Mouse (Mus musculus) common myeloid progenitor, adult 5-6 weeks (primary cell): ENCODE data around the gene Olfr1330. TPM values are rescaled to one million over a fixed set of nuclear protein-coding genes. Genes with fewer than 3 reads are reported as not detected.
"Not testable (repeated sequence)": the region's sequence is repeated elsewhere in the genome, so short reads cannot be mapped to it uniquely, and the experiment has no call there.

Experiments
- ATAC-seq: replicated peaks from 2 replicates; pipeline ENCODE4 v1.8.0; 2016; ENCODE audit warnings: low read depth, mild to moderate bottlenecking, moderate TSS enrichment, inconsistent platforms; ENCODE audit not compliant: poor library complexity, severe bottlenecking
- total RNA-seq: library from RNA; stranded (forward); fragments of 200-1000, 187-1606 nt; gene quantifications from 2 replicates; pipeline ENCODE4 v1.2.3, GENCODE M21; 2017

Olfr1330 gene
- total RNA-seq, result not detected in 2 replicates

DNA sequence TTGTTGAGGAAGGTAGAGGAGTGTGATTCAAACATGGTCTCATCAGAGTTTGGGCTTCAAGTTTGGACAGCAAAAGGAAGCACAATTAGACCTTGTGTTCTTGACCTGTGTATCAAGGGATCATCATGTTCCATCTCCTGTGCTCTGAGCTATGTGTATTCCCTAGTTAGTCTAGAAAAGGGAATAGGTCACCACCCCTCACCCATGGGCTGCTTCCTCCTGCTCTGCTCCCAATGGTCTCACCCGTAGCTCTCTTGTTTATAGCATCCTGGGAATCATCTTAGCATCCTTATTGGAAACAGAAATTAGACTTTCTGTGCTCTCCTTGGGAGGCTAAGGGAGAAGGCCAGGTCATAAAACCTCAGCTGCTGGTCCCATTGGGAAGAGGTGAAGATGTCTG lies at the start of gene Olfr1330:
TSS of gene Olfr1330 (plus strand) at position 301 of the 400 bp plus-strand sequence.
- no peak for ATAC-seq

DNA sequence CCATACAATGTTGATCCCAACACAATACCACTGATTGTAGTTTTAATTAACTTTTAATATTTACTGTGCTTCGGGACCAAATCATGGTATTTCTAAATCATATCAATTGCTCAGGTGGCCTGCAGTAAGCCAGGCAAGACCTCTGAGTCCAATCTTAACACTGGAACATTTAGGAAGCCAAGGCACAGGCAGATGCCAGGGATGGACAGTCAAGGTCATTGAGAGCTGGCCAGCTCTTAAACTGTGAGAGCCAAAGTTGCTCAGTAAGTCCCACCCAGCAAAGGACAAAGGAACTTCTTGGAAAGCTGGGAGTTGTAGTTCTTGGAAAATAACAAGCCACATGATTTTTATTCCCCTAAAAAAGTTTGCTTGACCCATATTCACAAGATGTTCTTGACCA lies 26.6 kb upstream of the Olfr1330 start:
- ATAC-seq, result no peak

DNA sequence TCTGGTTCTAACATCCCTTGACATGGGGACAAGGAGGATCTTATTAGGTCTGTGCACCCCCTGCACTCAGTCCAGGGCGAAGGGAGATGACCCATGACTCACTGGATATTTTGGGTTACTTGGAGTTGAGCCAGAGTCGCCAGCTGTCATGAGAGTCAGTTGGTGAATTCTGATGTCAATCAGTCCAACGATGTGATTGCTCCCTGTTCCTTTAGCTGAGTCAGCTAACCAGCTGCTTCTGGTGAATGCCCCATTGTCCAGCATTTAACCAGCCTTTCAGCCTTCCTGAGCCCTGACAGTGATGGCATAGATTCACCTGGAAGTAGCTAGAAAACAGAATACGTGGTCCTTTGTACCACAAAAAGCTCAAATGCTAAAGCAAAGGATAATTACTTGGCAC lies 25.7 kb upstream of the Olfr1330 start:
- no peak for ATAC-seq

DNA sequence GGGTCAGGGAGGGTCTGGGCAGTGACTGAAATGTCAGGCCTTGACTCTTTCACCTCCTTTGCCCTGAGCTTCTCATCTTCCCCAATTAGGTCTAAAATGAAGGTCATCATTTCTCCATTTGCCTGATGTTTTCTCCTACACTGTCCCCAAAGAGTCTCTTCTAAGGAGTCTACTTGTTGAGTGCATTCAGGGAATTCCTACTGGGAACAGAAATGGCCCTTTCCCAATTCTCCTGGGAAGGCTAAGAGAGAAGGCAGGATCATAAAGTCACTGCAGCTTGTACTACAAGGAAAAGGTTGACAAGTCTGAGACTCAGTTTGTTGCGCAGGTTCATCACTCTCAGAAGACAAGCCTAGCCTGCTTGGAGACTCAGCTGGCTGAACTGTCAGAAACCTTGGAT lies 24.0 kb upstream of the Olfr1330 start, which contains the start of gene Olfr1331:
TSS of gene Olfr1331 (plus strand) at position 301 of the 400 bp plus-strand sequence.
- no peak for ATAC-seq

DNA sequence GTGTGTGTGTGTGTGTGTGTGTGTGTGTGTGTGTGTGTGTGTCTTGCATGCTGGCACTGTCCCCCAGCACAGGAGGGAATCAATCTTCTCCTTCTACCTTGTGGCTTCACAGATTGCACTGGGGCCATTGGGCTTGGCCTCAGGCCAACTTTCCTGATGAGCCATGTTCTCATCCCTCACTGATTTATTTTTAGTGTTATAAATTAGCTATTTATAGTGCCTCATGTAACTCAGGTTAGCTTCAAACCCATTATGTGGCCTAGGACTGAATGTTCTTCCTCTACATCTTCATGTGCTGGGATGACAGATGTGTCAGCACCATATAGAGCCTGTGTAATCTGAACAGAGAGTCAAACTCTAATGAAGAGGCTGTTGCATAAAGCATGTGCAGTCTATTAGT lies 20.8 kb upstream of the Olfr1330 start:
- no peak for ATAC-seq

DNA sequence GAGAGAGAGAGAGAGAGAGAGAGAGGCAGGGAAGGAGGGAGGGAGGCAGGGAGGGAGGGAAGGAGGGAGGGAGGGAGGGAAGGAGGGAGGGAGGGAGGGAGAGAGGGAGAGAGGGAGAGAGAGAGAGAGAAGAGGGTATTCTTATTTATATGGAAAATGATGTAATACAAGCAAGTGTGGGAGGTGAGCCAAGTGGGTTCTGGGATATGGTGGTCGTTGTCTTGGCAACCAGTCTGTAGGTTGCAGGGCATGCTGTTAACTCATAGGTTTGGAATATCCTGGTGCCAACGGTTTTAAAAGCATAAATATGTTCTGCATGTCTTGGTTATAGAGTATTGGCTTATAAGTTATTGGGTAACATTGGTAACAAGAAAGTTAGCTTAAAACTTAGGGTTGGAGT lies 13.6 kb downstream of the Olfr1330 start:
- ATAC-seq, result no peak

DNA sequence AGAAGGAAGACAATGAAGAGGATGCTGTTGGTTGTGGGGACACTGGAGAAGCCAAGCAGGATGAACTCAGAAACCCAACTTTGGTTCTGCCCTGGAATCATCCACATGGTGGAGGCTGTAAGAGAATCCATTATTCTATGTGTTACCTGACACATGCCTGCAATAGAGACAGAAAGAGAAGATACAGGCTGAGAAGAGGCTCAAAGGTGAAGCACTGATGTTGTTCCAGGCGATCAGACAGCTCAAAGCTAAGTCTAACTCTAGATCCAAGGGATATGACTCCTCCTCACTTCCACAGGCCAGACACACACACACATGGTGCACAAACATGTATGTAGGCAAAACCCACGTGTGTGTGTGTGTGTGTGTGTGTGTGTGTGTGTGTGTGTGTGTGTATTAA lies 29.0 kb downstream of the Olfr1330 start, which contains the start of gene Olfr1329:
TSS of gene Olfr1329 (minus strand) at position 101 of the 400 bp plus-strand sequence.
- not testable (repeated sequence) for ATAC-seq

DNA sequence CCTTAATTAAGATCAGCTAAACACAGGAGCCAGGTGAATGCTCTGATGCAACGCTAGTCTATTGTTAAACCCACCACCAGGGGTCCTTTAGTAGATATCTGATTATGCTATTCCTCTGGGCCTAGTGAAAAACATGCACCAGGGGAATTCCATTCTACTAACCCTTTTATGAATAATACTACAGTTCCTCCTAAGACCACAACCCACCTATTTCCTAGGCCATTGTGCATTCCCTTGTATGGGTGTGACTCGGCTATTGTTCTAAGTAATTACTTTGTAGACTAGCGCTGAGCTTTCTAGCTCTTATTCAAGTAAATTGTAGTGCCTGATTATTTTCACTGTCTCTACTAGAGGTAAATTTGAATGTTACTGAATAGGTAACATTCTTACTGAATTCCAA lies 42.9 kb downstream of the Olfr1330 start:
- ATAC-seq, result not testable (repeated sequence)

DNA sequence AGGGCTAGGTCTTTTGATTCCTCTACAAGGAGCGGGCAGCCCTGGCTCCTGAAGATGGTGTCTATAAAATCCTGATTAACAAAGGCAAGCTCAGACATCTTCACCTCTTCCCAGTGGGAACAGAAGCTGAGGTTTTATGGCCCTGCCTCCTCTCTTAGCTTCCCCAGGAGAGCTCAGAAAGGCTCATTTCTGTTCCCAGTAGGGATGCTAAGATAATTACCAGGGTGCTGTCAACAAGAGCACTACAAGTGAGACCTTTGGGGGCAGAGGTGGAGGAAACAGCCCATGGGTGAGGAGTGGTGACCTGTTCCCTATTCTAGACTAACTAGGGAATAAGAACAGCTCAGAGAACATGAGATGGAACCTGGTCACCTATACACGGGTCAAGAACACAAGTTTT lies 50.1 kb downstream of the Olfr1330 start, which contains the start of gene Olfr1328:
TSS of gene Olfr1328 (minus strand) at position 101 of the 400 bp plus-strand sequence.
- ATAC-seq, result no peak

Other genes with a start within 250 kb of the Olfr1330 start
- gene Olfr62, start 229.6 kb upstream of the Olfr1330 start, total RNA-seq, result not detected in 2 replicates
- not detected in 2 replicates for gene Olfr1342, start 195.8 kb upstream of the Olfr1330 start, total RNA-seq
- gene Olfr1341, start 185.1 kb upstream of the Olfr1330 start, total RNA-seq, result not detected in 2 replicates
- not detected in 2 replicates for gene Olfr1340, start 168.5 kb upstream of the Olfr1330 start, total RNA-seq
- not detected in 2 replicates for gene Olfr1339, start 156.4 kb upstream of the Olfr1330 start, total RNA-seq
- gene Olfr1338, start 129.9 kb upstream of the Olfr1330 start, total RNA-seq, result not detected in 2 replicates
- gene Olfr1337, start 106.0 kb upstream of the Olfr1330 start, total RNA-seq, result not detected in 2 replicates
- gene Olfr1335, start 78.7 kb upstream of the Olfr1330 start, total RNA-seq, result not detected in 2 replicates
- not detected in 2 replicates for gene Olfr1333, start 52.3 kb upstream of the Olfr1330 start, total RNA-seq
- not detected in 2 replicates for gene Olfr1331, start 23.9 kb upstream of the Olfr1330 start, total RNA-seq
- gene Olfr1329, start 28.9 kb downstream of the Olfr1330 start, total RNA-seq, result not detected in 2 replicates
- gene Olfr1328, start 50.0 kb downstream of the Olfr1330 start, total RNA-seq, result not detected in 2 replicates
- gene Lao1, start 73.0 kb downstream of the Olfr1330 start, total RNA-seq, result not detected in 2 replicates
- gene Slc2a1, start 220.1 kb downstream of the Olfr1330 start, total RNA-seq, result 6.1 and 7.9 TPM in 2 replicates